Mouse (Mus musculus): Measurements from ENCODE around the gene Gm379.

Gm379 gene

DNA sequence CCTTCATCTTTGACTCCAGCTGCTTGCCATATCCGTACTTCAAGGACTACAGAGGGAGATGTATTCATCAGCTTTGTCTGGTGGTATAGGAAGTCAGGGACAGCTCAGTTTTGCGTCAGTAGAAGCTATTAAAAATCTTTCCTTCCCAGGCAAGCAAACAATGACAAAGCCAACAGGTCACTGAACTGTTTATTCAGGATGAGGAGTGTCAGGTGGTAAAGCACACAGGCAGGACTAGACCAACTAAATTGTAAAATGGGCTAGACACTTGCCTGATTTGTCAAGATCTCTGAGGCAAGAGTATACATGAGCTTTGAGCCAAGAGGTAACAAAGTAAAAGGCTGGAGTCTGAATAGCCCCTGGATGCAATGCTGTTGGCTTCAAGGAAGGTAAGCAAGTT lies at the start of gene Gm379:
Gene Gm379 (minus strand): TSS at position 7 of the 400 bp plus-strand sequence.
- no peak for DNase-seq (ENCODE audit: low read depth, low spot score)

GRCm38 (mm10) chrX:108704312-108704711 lies 39.6 kb upstream of the Gm379 start:
- DNase-seq (ENCODE audit: low read depth, low spot score), result no peak

DNA sequence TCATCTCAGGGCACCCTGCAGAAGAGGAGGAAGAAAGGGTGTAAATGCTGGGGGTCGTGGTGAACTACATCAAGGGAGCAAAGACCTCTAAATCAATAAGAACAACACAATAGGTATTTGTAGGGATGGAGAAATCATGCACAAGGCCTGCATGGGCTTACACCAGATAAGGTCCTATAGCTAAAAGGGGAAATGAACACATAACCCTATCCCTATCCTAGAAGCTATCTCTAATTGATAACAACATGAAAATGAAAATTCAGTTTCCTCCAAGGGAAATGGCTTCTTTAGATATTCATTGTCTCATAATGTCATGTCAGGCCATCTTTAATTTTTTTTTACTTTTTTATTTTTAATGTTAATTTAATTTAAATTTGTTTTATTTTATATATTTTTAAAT lies 4.2 kb upstream of the Gm379 start:
- DNase-seq (ENCODE audit: low read depth, low spot score), result no peak

- no peak for DNase-seq (ENCODE audit: low read depth, low spot score)
Observed at GRCm38 (mm10) chrX:108621991-108622390, 42.7 kb downstream of the Gm379 start.

- no peak for DNase-seq (ENCODE audit: low read depth, low spot score)
Observed at GRCm38 (mm10) chrX:108620886-108621285, 43.8 kb downstream of the Gm379 start.
